In genomic region chr5:65086522-65086921, GRCm38 (mm10) we compare ENCODE assay signal across 9 mouse cellular contexts. TPM values are rescaled to one million over a fixed set of nuclear protein-coding genes. Genes with fewer than 3 reads are reported as not detected.
A peak's percentile ranks its signal among the peaks of the same experiment; 100 is the strongest.
DNase-seq lines count a peak whose midpoint lies in the region.
"Had no signal": no experiment of that assay in that cellular context is flagged by ENCODE, and none has a peak within 500 bp of the region (broad histone marks: within the 10 kb centered on the region; RNA-seq: fewer than 3 reads in every experiment).

No protein-coding gene starts in this region.

- DNase-seq in urinary bladder, postnatal 25 days (ENCODE audit: low spot score): peak; percentile 47
- no peak for DNase-seq in urinary bladder, adult 2 months (ENCODE audit: low spot score)
- peak; percentile 95 for DNase-seq in fat pad, adult 2 months (ENCODE audit: extremely low read depth, low read depth, low spot score)
- peak; percentile 65 for DNase-seq in kidney, postnatal 10 days
- DNase-seq in embryo, embryonic 9.5 days (ENCODE audit: extremely low spot score): no peak
- no peak for DNase-seq in right cerebral cortex, postnatal 36 days (ENCODE audit: low spot score in 2 of 2)
- no peak for DNase-seq in cerebellum, postnatal 4 days (ENCODE audit: low spot score in 2 of 2)
- DNase-seq: cerebellum, postnatal 36 days had no signal

RNA-seq across cellular contexts. Expression of gene Tmem156, which starts 5.4 kb away (rescaled TPM):
- 0.56 and 0.81 TPM in 2 replicates for polyA plus RNA-seq in urinary bladder, adult 2 months (2012; rRNA removed)
- polyA plus RNA-seq: heart, embryonic 15.5 days had no signal

RNA-seq across cellular contexts. Expression of gene Klhl5, which starts 20.8 kb away (rescaled TPM):
- polyA plus RNA-seq in urinary bladder, adult 2 months (2012; rRNA removed): 40.9 and 41.7 TPM in 2 replicates

Comparison
In these comparisons a context has a peak if more than half of its experiments do, and no peak if none do; other contexts are left out.
1. DNase-seq: peak in urinary bladder, postnatal 25 days (single experiment), fat pad, adult 2 months (single experiment) and kidney, postnatal 10 days (single experiment); none in urinary bladder, adult 2 months (single experiment), embryo, embryonic 9.5 days (single experiment), right cerebral cortex, postnatal 36 days (0 of 2) and cerebellum, postnatal 4 days (0 of 2).